Mouse (Mus musculus): ENCODE results near the gene Lingo1.

DNA sequence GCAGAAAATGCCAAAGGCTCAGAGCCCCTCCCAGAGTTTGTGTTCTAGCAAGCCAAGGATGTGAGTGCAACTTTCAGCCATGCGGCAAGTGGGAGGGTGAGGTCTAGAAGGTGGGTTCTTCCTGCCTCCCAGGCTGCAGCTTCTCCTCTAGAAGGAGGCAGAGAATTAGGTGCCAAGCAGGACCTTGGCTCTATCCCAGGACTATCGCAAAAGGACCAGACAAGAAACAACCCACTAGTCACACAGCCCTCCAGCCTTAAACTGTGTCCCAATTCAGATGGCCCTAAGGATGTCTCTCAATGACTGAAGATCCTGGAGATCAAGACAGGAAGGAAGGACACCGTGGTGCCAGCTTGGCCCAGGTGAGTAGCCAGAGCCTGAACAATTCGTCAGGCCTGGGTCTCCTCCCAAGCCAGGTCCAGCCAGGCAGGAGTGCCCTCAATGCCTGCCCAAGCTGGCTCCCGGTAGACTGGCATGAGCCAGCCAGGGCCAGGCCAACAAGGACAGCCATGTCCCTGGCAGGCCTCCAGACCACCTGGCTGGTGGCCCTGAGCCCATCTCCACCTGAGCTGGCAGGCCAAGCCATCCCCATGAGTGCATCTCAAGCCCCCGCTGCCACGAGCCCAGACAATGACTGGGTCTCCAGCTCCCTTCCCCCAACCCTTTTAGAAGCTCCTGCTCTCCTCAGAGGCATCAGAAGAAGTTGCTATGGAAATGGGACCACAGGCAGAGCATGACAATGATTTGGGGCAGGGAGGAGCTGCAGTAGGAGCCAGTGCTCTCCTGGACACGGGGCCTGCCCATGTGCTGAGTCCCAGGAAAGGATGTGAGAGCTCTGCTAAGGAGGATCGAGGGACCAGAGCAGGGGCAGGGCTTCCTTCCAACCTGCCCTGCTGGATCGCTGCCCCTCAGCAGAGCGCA lies 19.1 kb downstream of the Lingo1 start:
- no peak for TF ChIP-seq CTCF (conservative IDR thresholded peaks at IDR 0.05; ENCODE audit: low read length)
- no peak for TF ChIP-seq NANOG (IDR thresholded peaks at IDR 0.05; ENCODE audit: borderline replicate concordance, low read length)
- no peak for TF ChIP-seq POU5F1 (IDR thresholded peaks at IDR 0.05; ENCODE audit: borderline replicate concordance, low read length)

Measured in E14TG2a.4 (cell line).